Mouse (Mus musculus) cerebellum, adult 2 months (tissue): ENCODE measurements around the gene Smtn.
A peak's percentile ranks its signal among the peaks of the same experiment; 100 is the strongest.

Experiments
- CTCF ChIP-seq: fragments of 200-500 bp; IDR thresholded peaks from 2 replicates; pipeline ENCODE4 v1.5.1; 2011; ENCODE audit warnings: low read depth, mild to moderate bottlenecking, control low read depth, low read length, moderate library complexity, borderline replicate concordance; ENCODE audit not compliant: insufficient read depth
- POLR2A ChIP-seq: fragments of 200-500 bp; IDR thresholded peaks from 2 replicates; pipeline ENCODE4 v1.6.1; 2011; ENCODE audit warnings: low read length, control low read depth, borderline replicate concordance; ENCODE audit not compliant: insufficient read depth

DNA sequence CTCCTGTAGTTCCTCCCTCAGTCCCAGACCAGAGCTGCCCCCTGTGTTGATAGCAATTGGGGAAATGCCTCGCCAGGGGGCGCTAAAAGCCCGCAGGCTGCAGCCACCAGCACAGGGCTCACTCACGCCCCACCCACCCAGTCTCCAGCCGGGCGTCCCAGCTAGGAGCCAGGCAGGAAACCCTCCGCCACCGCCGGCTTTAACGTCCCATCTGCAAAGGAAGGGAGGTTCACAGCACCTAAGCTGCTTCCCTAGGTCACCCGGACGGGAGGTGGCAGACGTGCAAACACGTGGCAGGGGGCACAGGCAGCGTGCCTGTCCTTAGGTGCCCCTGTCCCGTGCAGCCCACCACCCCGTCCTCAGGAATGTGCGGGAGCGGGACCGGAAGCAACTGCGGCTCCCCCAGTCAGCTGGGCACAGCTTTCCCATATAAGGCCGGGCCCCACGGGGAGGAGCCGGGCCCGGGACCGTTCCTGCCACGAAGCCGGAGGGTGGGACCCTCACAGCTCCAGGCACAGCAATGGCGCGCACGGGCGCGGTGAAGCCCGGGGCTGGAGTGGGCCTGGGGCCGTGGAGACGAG, 4.9 kb downstream of the Smtn start:
- TF ChIP-seq CTCF (peak; percentile 86), POLR2A (no peak)
